Mouse (Mus musculus): ENCODE data around the gene Spink4. TPM values are rescaled to one million over a fixed set of nuclear protein-coding genes. Genes with fewer than 3 reads are reported as not detected.
A peak's percentile ranks its signal among the peaks of the same experiment; 100 is the strongest.

Spink4 gene
- polyA plus RNA-seq, 1 experiment from 2014 or later, result 560 TPM

DNA sequence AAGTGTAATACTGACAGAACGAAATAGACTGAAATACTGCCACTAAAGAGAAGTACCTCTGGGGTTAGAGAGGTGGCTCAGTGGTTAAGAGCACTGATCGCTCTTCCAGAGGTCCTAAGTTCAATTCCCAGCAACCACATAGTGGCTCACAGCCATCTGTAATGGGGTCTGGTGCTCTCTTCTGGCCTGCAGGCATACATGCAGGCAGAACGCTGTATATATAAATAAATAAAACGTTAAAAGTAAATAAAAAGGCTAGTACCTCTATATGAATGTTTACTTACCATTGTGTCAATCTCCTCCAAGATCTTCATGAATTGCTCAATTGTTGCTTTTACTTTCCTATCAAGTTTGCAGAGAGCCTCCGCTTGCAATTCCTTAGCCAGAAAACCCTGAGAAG lies 18.9 kb downstream of the Spink4 start:
- Histone ChIP-seq H3K9ac (ENCODE audit: low read depth, low read length) (no peak overlapping the region), H3K4me2 (ENCODE audit: low read depth, low read length) (no peak overlapping the region), H3K27me3 (replicated peaks; ENCODE audit: control insufficient read depth, insufficient read depth, low read length) (no peaks in the 10 kb centered on the region), H3K27ac (ENCODE audit: low read length) (no peak overlapping the region), H3K4me1 (ENCODE audit: control insufficient read depth, insufficient read depth, low read length) (no peaks in the 10 kb centered on the region), H3K9me3 (ENCODE audit: control insufficient read depth, low read length) (no peaks in the 10 kb centered on the region), H3K4me3 (ENCODE audit: low read length) (no peak overlapping the region), H3K36me3 (ENCODE audit: control insufficient read depth, insufficient read depth, low read length) (peaks cover 40% of the 10 kb centered on the region)
- 93% methylated on average over 5 of the region's 5 CpGs for WGBS
- ATAC-seq, result no peak

- peaks cover 23% of the 10 kb centered on the region for H3K36me3 ChIP-seq (ENCODE audit: control insufficient read depth, insufficient read depth, low read length)
- no peaks in the 10 kb centered on the region for H3K9me3 ChIP-seq (ENCODE audit: control insufficient read depth, low read length)
- no peak overlapping the region for H3K9ac ChIP-seq (ENCODE audit: low read depth, low read length)
- no peak overlapping the region for H3K4me2 ChIP-seq (ENCODE audit: low read depth, low read length)
- 97% methylated on average over 5 of the region's 5 CpGs for WGBS
- no peak overlapping the region for H3K27ac ChIP-seq (ENCODE audit: low read length)
- no peak for ATAC-seq
- no peaks in the 10 kb centered on the region for H3K27me3 ChIP-seq (replicated peaks; ENCODE audit: control insufficient read depth, insufficient read depth, low read length)
- H3K4me3 ChIP-seq (ENCODE audit: low read length), result no peak overlapping the region
- peaks cover 9% of the 10 kb centered on the region for H3K4me1 ChIP-seq (ENCODE audit: control insufficient read depth, insufficient read depth, low read length)
Measured at GRCm38 (mm10) chr4:40943651-40944050, 23.8 kb downstream of the Spink4 start.

DNA sequence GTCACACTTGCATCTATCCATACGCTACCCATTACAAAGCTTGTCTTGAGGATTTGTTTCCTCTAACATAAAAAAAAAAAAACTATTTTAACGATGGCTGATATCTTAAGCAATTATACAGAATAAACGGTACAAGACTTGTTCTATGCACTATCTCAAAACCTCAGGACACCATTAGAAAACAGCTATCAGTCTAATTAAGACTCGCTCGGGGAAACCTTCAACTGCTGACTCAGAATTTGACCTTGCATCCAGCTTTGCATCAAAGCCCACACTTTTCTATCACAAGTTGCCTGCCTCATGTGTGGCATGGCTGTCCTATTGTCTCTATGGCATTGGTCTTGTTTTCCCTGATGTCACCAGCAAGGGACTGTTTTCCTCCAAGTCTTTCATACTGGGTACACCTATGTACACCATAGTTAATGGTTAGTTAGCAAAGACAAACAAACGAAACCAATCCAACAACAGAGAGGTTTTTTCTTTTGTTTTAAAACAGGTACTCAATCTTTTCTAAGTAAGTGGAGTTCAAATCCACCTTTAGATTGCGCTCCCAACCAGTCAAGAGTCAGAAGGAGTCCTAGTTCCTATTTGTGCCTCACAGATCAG lies 26.8 kb downstream of the Spink4 start:
- no peak for ATAC-seq
- no peak overlapping the region for H3K27ac ChIP-seq (ENCODE audit: low read length)
- H3K27me3 ChIP-seq (replicated peaks; ENCODE audit: control insufficient read depth, insufficient read depth, low read length), result no peaks in the 10 kb centered on the region
- peak overlapping the region; percentile 91 for H3K9ac ChIP-seq (ENCODE audit: low read depth, low read length)
- peak overlapping the region; percentile 91 for H3K4me3 ChIP-seq (ENCODE audit: low read length)
- peaks cover 3% of the 10 kb centered on the region; the same call in 1 of the 2 replicates for H3K36me3 ChIP-seq (ENCODE audit: control insufficient read depth, insufficient read depth, low read length)
- WGBS, result 74% methylated on average over 7 of the region's 7 CpGs
- peaks cover 16% of the 10 kb centered on the region for H3K4me1 ChIP-seq (ENCODE audit: control insufficient read depth, insufficient read depth, low read length)
- peak overlapping the region; percentile 76 for H3K4me2 ChIP-seq (ENCODE audit: low read depth, low read length)
- no peaks in the 10 kb centered on the region for H3K9me3 ChIP-seq (ENCODE audit: control insufficient read depth, low read length)

DNA sequence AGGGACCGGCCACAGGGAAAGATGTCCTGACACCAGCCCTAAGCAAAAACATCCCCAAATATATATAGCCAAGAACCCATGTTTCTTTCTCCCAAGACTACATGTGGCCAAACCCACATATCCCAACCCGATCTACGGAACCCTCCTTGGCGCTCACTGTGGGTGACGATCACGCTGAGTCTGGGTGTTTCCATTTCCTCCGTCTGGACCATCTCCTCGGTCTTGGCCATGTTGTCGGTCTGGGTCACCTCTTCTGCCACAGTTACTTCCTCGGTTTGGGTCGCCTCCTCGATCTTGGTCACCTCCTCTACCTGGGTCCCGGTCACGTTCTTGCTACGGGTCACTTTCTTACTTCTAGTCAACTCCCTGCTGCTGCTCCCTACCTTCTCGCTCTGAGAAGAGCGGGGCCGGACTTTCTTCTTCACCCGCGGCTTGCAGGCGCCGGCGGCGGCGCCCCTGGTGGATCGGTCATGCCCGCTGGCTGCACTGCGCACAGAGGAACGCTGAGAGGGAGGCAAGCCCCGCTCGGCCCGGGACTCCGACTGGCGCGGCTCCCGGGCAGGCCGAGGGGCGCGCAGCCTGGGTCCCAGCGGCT lies 27.8 kb downstream of the Spink4 start:
- peak; percentile 81 for ATAC-seq
- Histone ChIP-seq H3K27ac (ENCODE audit: low read length) (peak overlapping the region; percentile 85), H3K36me3 (ENCODE audit: control insufficient read depth, insufficient read depth, low read length) (peaks cover 3% of the 10 kb centered on the region; the same call in 1 of the 2 replicates)

DNA sequence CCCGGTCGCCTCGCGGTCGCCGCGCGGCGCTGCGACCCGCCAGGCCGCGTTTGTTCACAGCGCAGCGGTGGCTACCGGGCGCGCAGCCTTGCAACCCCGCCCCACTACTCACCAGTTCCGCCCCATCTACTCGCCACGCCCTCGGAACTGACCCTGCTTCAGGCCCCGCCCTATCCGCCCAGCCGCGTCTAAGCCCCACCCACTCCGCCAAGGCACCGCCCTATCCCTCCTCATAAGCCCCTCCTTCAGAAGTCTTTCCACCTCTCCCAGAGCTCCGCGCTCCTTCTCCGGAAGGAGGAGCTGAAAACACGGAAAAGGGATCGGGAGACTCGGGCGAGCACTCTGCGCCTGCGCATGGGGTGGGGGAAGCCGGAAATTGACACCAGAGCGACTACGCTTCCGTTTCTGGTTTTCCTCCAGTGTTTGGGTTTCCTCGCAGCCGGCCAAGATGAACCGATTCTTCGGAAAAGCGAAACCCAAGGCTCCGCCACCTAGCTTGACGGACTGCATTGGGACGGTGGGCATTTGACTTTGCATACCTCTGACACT lies 28.4 kb downstream of the Spink4 start, which contains the start of the genes Bag1 and Chmp5:
Gene Bag1 (minus strand): TSS at position 135 of the 549 bp plus-strand sequence.
Gene Chmp5 (plus strand): TSS at position 248 of the 549 bp plus-strand sequence.
- H3K36me3 ChIP-seq (ENCODE audit: control insufficient read depth, insufficient read depth, low read length), result peaks cover 3% of the 10 kb centered on the region; the same call in 1 of the 2 replicates
- peak; percentile 98 for ATAC-seq

More for the DNA sequence above, 27.8 kb downstream of the Spink4 start:
- no peaks in the 10 kb centered on the region for H3K27me3 ChIP-seq (replicated peaks; ENCODE audit: control insufficient read depth, insufficient read depth, low read length)
- WGBS, result under 1% methylated on average over 38 of the region's 40 CpGs
- no peaks in the 10 kb centered on the region for H3K9me3 ChIP-seq (ENCODE audit: control insufficient read depth, low read length)
- peak overlapping the region; percentile 76 for H3K4me2 ChIP-seq (ENCODE audit: low read depth, low read length)
- peak overlapping the region; percentile 91 for H3K9ac ChIP-seq (ENCODE audit: low read depth, low read length)
- H3K4me1 ChIP-seq (ENCODE audit: control insufficient read depth, insufficient read depth, low read length), result peaks cover 16% of the 10 kb centered on the region
- peak overlapping the region; percentile 91 for H3K4me3 ChIP-seq (ENCODE audit: low read length)

DNA sequence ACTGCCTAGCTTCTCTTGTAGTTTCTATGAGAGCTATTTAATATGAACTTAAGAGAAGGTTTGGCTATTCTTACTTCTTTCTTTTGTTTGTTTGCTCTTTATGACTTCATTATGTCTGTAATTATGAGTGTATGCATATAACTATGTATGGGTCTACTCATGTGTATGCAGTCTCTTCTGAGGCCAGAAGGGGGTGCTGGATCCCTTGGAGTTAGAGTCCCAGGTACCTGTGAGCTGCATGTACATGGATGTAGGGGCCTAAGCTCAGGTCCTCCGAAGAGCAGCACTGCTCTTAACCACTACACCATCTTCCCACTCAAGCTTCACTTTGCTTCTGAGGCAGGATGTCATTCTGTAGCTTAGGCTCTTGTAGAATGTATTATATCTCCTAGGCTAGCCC lies 33.7 kb downstream of the Spink4 start:
- Histone ChIP-seq H3K36me3 (ENCODE audit: control insufficient read depth, insufficient read depth, low read length) (peaks cover 9% of the 10 kb centered on the region), H3K4me3 (ENCODE audit: low read length) (no peak overlapping the region), H3K4me2 (ENCODE audit: low read depth, low read length) (no peak overlapping the region), H3K27me3 (replicated peaks; ENCODE audit: control insufficient read depth, insufficient read depth, low read length) (no peaks in the 10 kb centered on the region), H3K9ac (ENCODE audit: low read depth, low read length) (no peak overlapping the region), H3K4me1 (ENCODE audit: control insufficient read depth, insufficient read depth, low read length) (peaks cover 7% of the 10 kb centered on the region), H3K9me3 (ENCODE audit: control insufficient read depth, low read length) (no peaks in the 10 kb centered on the region), H3K27ac (ENCODE audit: low read length) (no peak overlapping the region)
- no peak for ATAC-seq
- 91% methylated on average over 1 of the region's 1 CpGs for WGBS

More for the DNA sequence above, 28.4 kb downstream of the Spink4 start, which contains the start of the genes Bag1 and Chmp5:
- Histone ChIP-seq H3K4me3 (ENCODE audit: low read length) (peak within 1 kb of the TSS; percentile 91), H3K4me1 (ENCODE audit: control insufficient read depth, insufficient read depth, low read length) (peaks cover 16% of the 10 kb centered on the region), H3K27me3 (replicated peaks; ENCODE audit: control insufficient read depth, insufficient read depth, low read length) (no peaks in the 10 kb centered on the region), H3K9me3 (ENCODE audit: control insufficient read depth, low read length) (no peaks in the 10 kb centered on the region), H3K27ac (ENCODE audit: low read length) (peak within 1 kb of the TSS; percentile 85), H3K4me2 (ENCODE audit: low read depth, low read length) (peak within 1 kb of the TSS; percentile 82), H3K9ac (ENCODE audit: low read depth, low read length) (peak within 1 kb of the TSS; percentile 91)
- under 1% methylated on average over 49 of the region's 50 CpGs for WGBS

DNA sequence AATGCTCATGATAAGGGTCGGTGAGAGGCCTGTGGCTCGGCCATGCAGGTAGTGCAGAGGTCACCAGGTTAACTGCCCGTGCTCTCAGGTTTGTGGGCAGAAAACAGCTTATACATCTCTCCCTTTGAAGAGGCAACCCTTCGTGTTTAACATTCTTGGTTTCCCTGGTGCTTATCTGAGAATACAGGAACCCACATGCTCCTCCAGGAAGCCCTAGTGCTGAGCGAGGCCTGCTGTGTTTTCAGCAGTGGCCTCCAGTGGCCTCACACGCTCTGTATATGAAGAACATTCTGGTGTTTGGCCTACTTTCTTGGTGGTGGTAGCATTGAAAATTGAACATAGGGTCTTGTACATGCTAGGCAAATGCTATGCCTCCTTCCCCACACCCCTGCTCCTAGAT lies 36.1 kb downstream of the Spink4 start:
- H3K4me3 ChIP-seq (ENCODE audit: low read length), result no peak overlapping the region
- no peak overlapping the region for H3K27ac ChIP-seq (ENCODE audit: low read length)
- no peak for ATAC-seq
- no peak overlapping the region for H3K9ac ChIP-seq (ENCODE audit: low read depth, low read length)
- no peaks in the 10 kb centered on the region for H3K9me3 ChIP-seq (ENCODE audit: control insufficient read depth, low read length)
- H3K36me3 ChIP-seq (ENCODE audit: control insufficient read depth, insufficient read depth, low read length), result peaks cover 18% of the 10 kb centered on the region
- no peak overlapping the region for H3K4me2 ChIP-seq (ENCODE audit: low read depth, low read length)
- WGBS, result 76% methylated on average over 6 of the region's 6 CpGs
- no peaks in the 10 kb centered on the region for H3K27me3 ChIP-seq (replicated peaks; ENCODE audit: control insufficient read depth, insufficient read depth, low read length)
- no peaks in the 10 kb centered on the region for H3K4me1 ChIP-seq (ENCODE audit: control insufficient read depth, insufficient read depth, low read length)

- Histone ChIP-seq H3K4me2 (ENCODE audit: low read depth, low read length) (no peak overlapping the region), H3K36me3 (ENCODE audit: control insufficient read depth, insufficient read depth, low read length) (peaks cover 21% of the 10 kb centered on the region), H3K4me3 (ENCODE audit: low read length) (no peak overlapping the region), H3K4me1 (ENCODE audit: control insufficient read depth, insufficient read depth, low read length) (no peaks in the 10 kb centered on the region), H3K27me3 (replicated peaks; ENCODE audit: control insufficient read depth, insufficient read depth, low read length) (no peaks in the 10 kb centered on the region), H3K9ac (ENCODE audit: low read depth, low read length) (no peak overlapping the region), H3K27ac (ENCODE audit: low read length) (no peak overlapping the region), H3K9me3 (ENCODE audit: control insufficient read depth, low read length) (no peaks in the 10 kb centered on the region)
- 88% methylated on average over 3 of the region's 3 CpGs for WGBS
- ATAC-seq, result no peak
Measured at GRCm38 (mm10) chr4:40963536-40963935, 43.7 kb downstream of the Spink4 start.

GRCm38 (mm10) chr4:40969161-40969560 lies 49.3 kb downstream of the Spink4 start:
- Histone ChIP-seq H3K36me3 (ENCODE audit: control insufficient read depth, insufficient read depth, low read length) (peaks cover 5% of the 10 kb centered on the region), H3K9ac (ENCODE audit: low read depth, low read length) (no peak overlapping the region), H3K4me1 (ENCODE audit: control insufficient read depth, insufficient read depth, low read length) (peaks cover 11% of the 10 kb centered on the region; the same call in 1 of the 2 replicates), H3K4me3 (ENCODE audit: low read length) (no peak overlapping the region), H3K27ac (ENCODE audit: low read length) (peak overlapping the region; percentile 97; the same call in 1 of the 2 replicates), H3K4me2 (ENCODE audit: low read depth, low read length) (no peak overlapping the region), H3K27me3 (replicated peaks; ENCODE audit: control insufficient read depth, insufficient read depth, low read length) (no peaks in the 10 kb centered on the region), H3K9me3 (ENCODE audit: control insufficient read depth, low read length) (no peaks in the 10 kb centered on the region)
- 55% methylated on average over 4 of the region's 4 CpGs for WGBS
- no peak for ATAC-seq

Measured in intestine, embryonic 16.5 days (tissue).